Mouse (Mus musculus) neural tube, embryonic 12.5 days (tissue): ENCODE results near the gene Rps6ka5. TPM values are rescaled to one million over a fixed set of nuclear protein-coding genes. Genes with fewer than 3 reads are reported as not detected.

ENCODE experiments used
- ATAC-seq: fragments of 200-750 bp; cut with Nextera tagmentation; 2 replicates; pipeline ENCODE4 v1.8.0; 2017; ENCODE audit warnings: low read depth, mild to moderate bottlenecking, moderate TSS enrichment, moderate library complexity; ENCODE audit not compliant: low FRiP score
- H3K27ac ChIP-seq: fragments of 300-500 bp; sonication (generic); 2 replicates; pipeline ENCODE4 v1.5.1; 2016
- H3K27me3 ChIP-seq: fragments of 300-500 bp; sonication (generic); replicated peaks from 2 replicates; pipeline ENCODE4 v1.6.1; 2016; ENCODE audit warnings: mild to moderate bottlenecking
- H3K36me3 ChIP-seq: fragments of 300-500 bp; sonication (generic); 2 replicates; pipeline ENCODE4 v1.6.1; 2016; ENCODE audit warnings: mild to moderate bottlenecking
- H3K4me1 ChIP-seq: fragments of 300-500 bp; sonication (generic); 2 replicates; pipeline ENCODE4 v1.6.1; 2016
- H3K4me2 ChIP-seq: fragments of 300-500 bp; sonication (generic); replicated peaks from 2 replicates; pipeline ENCODE4 v1.6.1; 2016; ENCODE audit warnings: mild to moderate bottlenecking
- H3K4me3 ChIP-seq: fragments of 300-500 bp; sonication (generic); 2 replicates; pipeline ENCODE4 v1.5.1; 2016
- H3K9ac ChIP-seq: fragments of 300-500 bp; sonication (generic); 2 replicates; pipeline ENCODE4 v1.6.1; 2016; ENCODE audit warnings: mild to moderate bottlenecking
- H3K9me3 ChIP-seq: fragments of 300-500 bp; sonication (generic); 2 replicates; pipeline ENCODE4 v1.6.1; 2016; ENCODE audit warnings: mild to moderate bottlenecking
- WGBS: fragments of 180-500 bp; shearing (Covaris S2); methylation state at CpG from one replicate; pipeline ENCODE4 v1.1.7; 2016; 5-methylcytosine and 5-hydroxymethylcytosine counted together
- polyA plus RNA-seq: library from polyadenylated mRNA; unstranded; fragments of >200 nt; fragmentation: Nextera tagmentation; extraction: Ambion mirVana; gene quantifications from 2 replicates; pipeline ENCODE4 v1.2.1, GENCODE M21; 2016

The Rps6ka5 gene
- polyA plus RNA-seq, 1 experiment from 2014 or later = 5.4 TPM

DNA sequence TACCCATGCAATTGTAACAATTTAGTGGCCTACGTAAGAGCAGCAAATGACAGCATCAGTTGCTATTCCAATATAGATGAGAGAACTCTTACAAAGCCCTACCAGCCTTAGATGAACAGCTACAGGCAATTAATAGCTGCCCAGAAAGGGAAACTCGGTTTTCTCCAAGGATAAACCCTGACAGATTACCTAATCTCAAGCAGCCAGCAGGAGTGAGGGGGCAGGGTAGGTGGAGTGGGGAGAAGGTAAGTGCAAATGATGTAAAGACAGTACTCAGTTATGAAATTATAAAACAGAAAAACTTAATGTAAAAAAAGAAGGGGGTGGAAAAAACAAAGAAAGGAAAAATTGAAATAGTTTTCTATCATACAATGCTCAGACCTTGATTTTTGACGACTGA lies 159.2 kb downstream of the Rps6ka5 start:
- no peak overlapping the region for H3K27ac ChIP-seq
- no peaks in the 10 kb centered on the region for H3K27me3 ChIP-seq
- no peaks in the 10 kb centered on the region; the same call in 1 of the 2 replicates for H3K36me3 ChIP-seq
- no peaks in the 10 kb centered on the region for H3K9me3 ChIP-seq
- H3K4me2 ChIP-seq = no peak overlapping the region
- H3K4me1 ChIP-seq = no peaks in the 10 kb centered on the region
- H3K4me3 ChIP-seq = no peak overlapping the region
- no peak overlapping the region for H3K9ac ChIP-seq
- no peak for ATAC-seq
- 85% methylated on average over 3 of the region's 3 CpGs for WGBS

DNA sequence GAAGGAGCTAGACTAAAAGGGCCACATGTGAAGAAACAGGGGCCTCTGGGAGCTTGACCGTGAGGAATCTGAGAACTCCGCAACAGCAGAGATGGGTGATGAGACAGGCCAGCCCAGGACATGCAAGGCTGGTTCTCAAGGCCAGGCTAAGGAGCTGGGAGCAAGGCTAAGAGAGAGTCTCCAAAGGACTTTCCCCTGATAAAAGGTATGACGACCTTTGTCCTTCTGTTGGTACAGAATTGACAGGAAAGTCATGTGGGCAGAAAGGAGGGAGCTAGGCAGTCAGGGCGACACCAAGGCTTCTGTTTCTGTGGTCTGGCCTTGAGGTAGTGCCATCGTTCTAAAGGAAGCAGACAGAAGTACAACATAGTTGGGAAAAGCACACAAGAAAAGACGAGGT lies 173.1 kb downstream of the Rps6ka5 start:
- peaks cover 7% of the 10 kb centered on the region; the same call in 1 of the 2 replicates for H3K36me3 ChIP-seq
- no peaks in the 10 kb centered on the region for H3K27me3 ChIP-seq
- no peaks in the 10 kb centered on the region for H3K9me3 ChIP-seq
- H3K27ac ChIP-seq = no peak overlapping the region
- H3K9ac ChIP-seq = no peak overlapping the region
- no peak overlapping the region for H3K4me2 ChIP-seq
- H3K4me3 ChIP-seq = no peak overlapping the region
- ATAC-seq = no peak
- no peaks in the 10 kb centered on the region for H3K4me1 ChIP-seq
- WGBS = 83% methylated on average over 6 of the region's 6 CpGs

DNA sequence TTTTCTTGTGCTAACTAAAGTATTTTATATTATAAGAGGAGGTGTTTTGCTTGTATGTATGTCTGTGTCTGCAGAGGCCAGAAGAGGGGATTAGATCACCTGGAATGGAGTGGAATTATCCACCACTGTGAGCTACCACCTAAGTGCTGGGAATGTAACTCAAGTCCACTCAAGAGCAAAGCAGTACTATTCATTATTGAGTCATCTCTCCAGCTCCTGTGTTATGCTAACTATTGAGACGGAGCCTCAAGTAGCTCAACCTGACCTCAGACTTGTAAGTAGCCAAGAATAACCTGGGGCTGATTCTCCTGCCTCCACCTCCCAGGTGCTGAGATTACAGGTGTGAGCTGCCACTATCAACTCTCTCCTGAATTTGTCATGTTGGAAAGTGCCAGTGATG lies 174.8 kb downstream of the Rps6ka5 start:
- peaks cover 4% of the 10 kb centered on the region; the same call in 1 of the 2 replicates for H3K36me3 ChIP-seq
- ATAC-seq = no peak
- H3K9me3 ChIP-seq = no peaks in the 10 kb centered on the region
- no peak overlapping the region for H3K4me2 ChIP-seq
- no peaks in the 10 kb centered on the region for H3K27me3 ChIP-seq
- no peak overlapping the region for H3K4me3 ChIP-seq
- no peaks in the 10 kb centered on the region for H3K4me1 ChIP-seq
- no peak overlapping the region for H3K9ac ChIP-seq
- no peak overlapping the region for H3K27ac ChIP-seq
- WGBS = 96% methylated on average over 1 of the region's 1 CpGs

DNA sequence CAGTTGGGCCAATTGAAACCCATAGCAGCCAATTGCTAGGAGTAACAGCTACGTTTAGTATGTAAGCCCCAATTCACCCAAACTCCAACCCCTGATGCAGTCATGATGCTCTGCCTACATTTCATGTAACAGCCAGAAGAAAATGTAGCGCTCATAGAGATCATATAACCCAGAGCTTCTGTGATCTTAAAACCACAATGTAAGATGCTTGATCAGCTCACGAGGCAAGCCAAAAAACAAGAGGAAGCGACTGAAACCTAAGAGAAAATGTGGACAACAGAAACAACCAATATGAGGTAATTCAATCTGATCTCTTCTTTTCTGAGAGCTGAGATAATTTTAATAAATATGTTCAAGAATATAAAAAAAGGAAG lies 182.6 kb downstream of the Rps6ka5 start:
- H3K4me2 ChIP-seq = no peak overlapping the region
- H3K9me3 ChIP-seq = no peaks in the 10 kb centered on the region
- H3K4me3 ChIP-seq = no peak overlapping the region
- no peak for ATAC-seq
- 91% methylated on average over 4 of the region's 4 CpGs for WGBS
- no peak overlapping the region for H3K27ac ChIP-seq
- H3K9ac ChIP-seq = no peak overlapping the region
- no peaks in the 10 kb centered on the region for H3K27me3 ChIP-seq
- no peaks in the 10 kb centered on the region for H3K4me1 ChIP-seq
- no peaks in the 10 kb centered on the region for H3K36me3 ChIP-seq

DNA sequence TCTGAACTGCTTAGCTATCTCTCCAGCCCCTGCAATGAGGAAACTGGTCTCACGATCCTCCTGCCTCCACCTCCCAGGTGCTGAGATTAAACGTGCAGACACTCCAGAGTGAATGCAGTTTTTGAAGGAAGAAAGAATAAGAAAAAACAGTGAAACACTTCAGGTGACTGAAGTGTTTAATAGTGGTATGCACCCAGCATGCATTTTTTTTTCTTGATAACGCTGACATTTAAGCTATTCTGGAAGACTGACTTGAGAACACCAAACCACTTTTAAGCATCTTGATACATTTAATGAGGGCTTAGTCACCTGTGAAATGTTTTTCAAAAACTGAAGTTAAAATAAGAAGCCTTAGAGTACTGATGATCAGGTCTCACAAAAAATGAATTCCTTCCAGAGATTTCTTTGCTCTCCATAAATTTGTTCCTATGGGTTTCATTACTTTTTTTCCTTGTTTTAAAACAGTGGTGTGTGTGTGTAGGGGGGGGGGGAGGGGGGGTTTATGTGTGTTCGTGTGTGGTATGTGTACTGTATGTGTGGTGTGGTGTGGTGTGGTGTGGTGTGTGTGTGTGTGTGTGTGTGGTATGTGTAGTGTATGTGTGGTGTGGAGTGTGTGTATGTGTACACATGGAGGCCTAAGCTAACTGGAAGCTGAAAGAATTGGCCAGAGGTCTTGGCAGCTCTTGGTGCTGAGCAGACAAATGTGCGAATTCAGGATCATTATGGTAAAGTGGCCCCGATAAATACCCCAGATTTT lies 183.2 kb downstream of the Rps6ka5 start:
- Histone ChIP-seq H3K4me2 (no peak overlapping the region), H3K36me3 (no peaks in the 10 kb centered on the region), H3K27me3 (no peaks in the 10 kb centered on the region), H3K9ac (no peak overlapping the region), H3K9me3 (no peaks in the 10 kb centered on the region), H3K4me1 (no peaks in the 10 kb centered on the region), H3K27ac (no peak overlapping the region), H3K4me3 (no peak overlapping the region)
- ATAC-seq = no peak
- WGBS = 83% methylated on average over 6 of the region's 6 CpGs

DNA sequence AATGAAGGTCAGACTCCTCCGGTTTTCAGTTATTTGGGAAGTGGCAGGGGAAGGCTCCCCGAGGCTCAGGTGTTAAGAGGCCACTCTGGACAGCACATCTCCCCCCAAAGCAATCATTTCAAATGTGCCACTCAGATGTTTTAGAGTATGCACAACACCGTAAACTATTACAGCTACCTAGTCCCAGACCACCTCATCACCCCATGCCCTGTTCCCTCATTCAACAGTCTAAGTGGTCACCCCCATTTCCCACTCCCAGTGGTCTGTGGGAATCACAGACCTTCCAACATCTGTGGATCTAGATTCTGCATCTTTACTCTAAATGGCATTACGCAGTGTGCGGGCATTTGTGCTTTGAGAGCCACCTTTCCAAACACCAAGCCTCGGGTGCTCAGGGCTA lies 184.3 kb downstream of the Rps6ka5 start:
- no peaks in the 10 kb centered on the region for H3K36me3 ChIP-seq
- no peaks in the 10 kb centered on the region for H3K4me1 ChIP-seq
- ATAC-seq = no peak
- H3K9ac ChIP-seq = no peak overlapping the region
- no peak overlapping the region for H3K27ac ChIP-seq
- WGBS = 88% methylated on average over 6 of the region's 6 CpGs
- H3K4me3 ChIP-seq = no peak overlapping the region
- no peak overlapping the region for H3K4me2 ChIP-seq
- H3K27me3 ChIP-seq = no peaks in the 10 kb centered on the region
- no peaks in the 10 kb centered on the region for H3K9me3 ChIP-seq

DNA sequence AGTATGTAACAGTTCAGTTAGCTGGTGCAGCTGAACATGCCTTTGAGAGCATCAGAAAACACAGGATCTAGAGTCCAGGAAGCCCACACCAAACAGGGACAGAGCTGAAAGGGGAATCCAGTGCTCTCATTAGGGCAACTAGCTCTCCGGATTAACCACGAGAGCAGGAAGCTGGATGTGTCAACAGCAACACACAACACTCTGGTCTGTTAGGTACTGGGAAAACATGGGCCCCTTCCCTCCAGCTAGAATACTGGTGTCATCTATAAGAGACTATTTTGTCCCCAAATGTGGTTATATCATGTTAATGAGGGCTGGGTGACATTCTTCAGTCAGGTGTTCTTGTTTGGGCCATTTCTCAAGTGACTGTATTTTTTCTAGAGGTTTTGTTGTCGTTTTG lies 184.7 kb downstream of the Rps6ka5 start:
- Histone ChIP-seq H3K27me3 (no peaks in the 10 kb centered on the region), H3K4me1 (no peaks in the 10 kb centered on the region), H3K9ac (no peak overlapping the region), H3K4me3 (no peak overlapping the region), H3K4me2 (no peak overlapping the region), H3K27ac (no peak overlapping the region), H3K9me3 (no peaks in the 10 kb centered on the region), H3K36me3 (no peaks in the 10 kb centered on the region)
- no peak for ATAC-seq
- 64% methylated on average over 3 of the region's 3 CpGs for WGBS

DNA sequence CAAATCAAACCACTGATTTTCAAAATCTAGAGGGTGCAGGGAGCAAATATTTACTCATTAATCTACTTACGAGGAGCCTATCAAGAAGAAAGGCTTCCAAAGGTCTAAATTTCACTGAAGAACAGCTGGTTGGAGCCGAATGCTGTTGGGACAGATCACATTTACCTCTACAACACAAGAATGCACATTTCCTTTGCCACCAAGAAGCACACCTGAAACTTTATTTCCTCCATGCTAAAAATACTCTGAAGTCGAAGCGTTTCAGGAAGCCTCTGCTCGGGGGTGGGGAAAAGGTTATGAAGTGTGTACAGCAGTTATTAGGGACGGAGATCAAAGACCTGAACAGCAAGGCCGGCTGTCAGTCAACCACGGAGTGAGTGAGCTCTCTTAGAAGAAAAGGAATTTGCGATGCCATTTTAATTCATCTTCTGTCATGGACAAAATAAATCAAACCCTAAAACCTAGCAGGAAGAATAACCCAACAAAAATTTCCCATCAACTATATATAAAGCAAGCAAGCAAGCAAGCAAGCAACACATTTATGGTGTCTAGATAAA lies 187.5 kb downstream of the Rps6ka5 start:
- Histone ChIP-seq H3K9ac (no peak overlapping the region), H3K27me3 (no peaks in the 10 kb centered on the region), H3K36me3 (no peaks in the 10 kb centered on the region), H3K9me3 (no peaks in the 10 kb centered on the region), H3K4me3 (no peak overlapping the region), H3K4me1 (no peaks in the 10 kb centered on the region), H3K4me2 (no peak overlapping the region), H3K27ac (no peak overlapping the region)
- ATAC-seq = no peak
- WGBS = 74% methylated on average over 9 of the region's 9 CpGs

DNA sequence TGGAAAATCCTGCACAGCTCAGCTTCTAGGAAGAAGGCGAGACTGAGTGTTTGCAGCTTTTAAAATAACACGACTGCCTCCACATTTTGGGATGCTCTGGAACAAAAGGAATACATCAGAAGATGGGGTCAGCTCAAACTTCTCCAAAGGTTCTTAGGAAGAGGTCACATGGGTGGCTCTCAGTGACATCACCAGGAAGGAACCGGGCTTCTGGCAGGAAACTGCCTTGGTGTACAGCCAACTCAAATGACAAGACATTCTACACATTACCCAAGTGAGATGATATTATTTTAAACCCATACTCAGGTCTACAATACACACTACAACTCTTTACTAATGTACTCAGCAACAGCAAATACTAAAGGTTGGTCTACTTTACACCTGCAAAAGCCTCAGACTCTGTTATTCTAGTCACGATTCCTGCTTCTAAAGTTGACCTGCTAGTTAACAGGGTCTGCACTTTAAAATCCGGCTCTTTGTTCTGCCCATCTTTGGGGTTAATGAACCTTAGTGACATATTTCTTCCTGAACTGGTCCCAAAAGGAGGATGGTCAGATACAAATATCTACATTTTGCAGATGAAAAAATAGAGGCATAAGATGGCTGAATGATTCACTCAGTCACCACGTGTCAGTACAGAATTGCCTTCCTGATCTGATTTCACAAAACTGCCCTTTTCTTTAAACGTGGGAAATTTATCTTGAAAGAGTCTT lies 188.2 kb downstream of the Rps6ka5 start:
- Histone ChIP-seq H3K9ac (no peak overlapping the region), H3K36me3 (no peaks in the 10 kb centered on the region), H3K4me3 (no peak overlapping the region), H3K27me3 (no peaks in the 10 kb centered on the region), H3K9me3 (no peaks in the 10 kb centered on the region), H3K4me2 (no peak overlapping the region), H3K27ac (no peak overlapping the region), H3K4me1 (no peaks in the 10 kb centered on the region)
- 67% methylated on average over 7 of the region's 7 CpGs for WGBS
- ATAC-seq = no peak

DNA sequence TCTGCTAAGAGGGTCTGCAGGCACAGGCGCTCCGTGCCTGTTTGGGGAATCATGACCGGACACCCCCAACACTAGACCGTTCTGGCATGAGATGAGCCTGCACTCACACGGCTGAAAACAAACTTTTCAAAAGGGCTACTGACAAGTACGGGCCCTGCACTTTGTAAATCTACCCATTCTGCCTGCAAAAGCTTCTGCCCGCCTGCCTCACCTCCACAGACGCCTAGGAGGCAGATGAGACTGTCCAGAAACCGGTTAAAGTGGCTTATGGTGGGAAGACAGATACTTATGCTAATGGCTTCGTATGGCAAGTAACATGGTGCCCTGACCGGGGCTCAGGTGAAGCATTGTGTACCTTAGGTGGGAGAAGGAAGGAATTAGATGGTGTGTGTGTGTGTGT lies 189.7 kb downstream of the Rps6ka5 start:
- no peak for ATAC-seq
- Histone ChIP-seq H3K9ac (no peak overlapping the region), H3K4me3 (no peak overlapping the region), H3K9me3 (no peaks in the 10 kb centered on the region), H3K4me2 (no peak overlapping the region), H3K36me3 (no peaks in the 10 kb centered on the region), H3K27me3 (no peaks in the 10 kb centered on the region), H3K4me1 (no peaks in the 10 kb centered on the region), H3K27ac (no peak overlapping the region)
- WGBS = 84% methylated on average over 11 of the region's 11 CpGs

DNA sequence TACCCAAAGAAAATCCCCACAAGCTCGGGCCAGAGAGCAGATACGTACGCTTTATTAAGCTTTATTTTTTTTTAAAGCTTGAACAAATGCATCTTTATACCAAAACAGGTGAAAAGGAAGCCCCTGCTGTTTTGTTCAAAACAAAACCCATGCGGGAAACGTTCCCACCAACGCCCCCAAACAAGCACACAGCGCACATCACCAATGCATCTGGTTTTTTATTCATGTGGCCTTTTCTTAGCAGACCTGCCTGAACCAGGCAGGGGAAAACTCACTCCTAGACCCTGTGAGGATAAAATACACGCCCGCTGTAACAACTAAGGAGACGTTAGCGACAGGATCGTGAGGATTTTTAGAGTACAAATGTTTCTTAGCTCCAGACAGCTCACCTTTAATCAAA lies 191.8 kb downstream of the Rps6ka5 start:
- H3K27me3 ChIP-seq = no peaks in the 10 kb centered on the region
- no peaks in the 10 kb centered on the region for H3K4me1 ChIP-seq
- no peak overlapping the region for H3K9ac ChIP-seq
- no peak overlapping the region for H3K27ac ChIP-seq
- ATAC-seq = no peak
- H3K9me3 ChIP-seq = no peaks in the 10 kb centered on the region
- no peak overlapping the region for H3K4me2 ChIP-seq
- H3K4me3 ChIP-seq = no peak overlapping the region
- 52% methylated on average over 12 of the region's 12 CpGs for WGBS
- no peaks in the 10 kb centered on the region for H3K36me3 ChIP-seq

DNA sequence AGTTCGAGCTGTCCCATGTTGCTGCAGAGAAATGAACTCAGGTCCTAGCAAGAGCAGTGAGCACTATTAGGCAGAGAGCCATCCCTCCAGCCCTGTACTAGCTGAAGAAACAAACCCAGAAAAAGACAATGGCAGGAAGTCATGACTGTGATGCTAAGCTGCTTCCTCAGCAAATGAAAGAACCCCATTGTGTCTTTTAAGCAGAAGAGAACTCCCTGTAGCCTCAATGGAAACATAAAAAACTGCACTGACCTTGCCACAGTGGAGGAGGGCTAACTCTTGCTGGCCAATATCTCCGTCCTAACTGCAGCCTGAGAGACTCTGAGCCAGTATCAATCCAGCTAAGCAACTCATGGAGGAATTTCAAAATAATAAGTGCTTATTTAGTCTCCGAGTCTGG lies 192.8 kb downstream of the Rps6ka5 start:
- Histone ChIP-seq H3K27ac (no peak overlapping the region), H3K9me3 (no peaks in the 10 kb centered on the region), H3K36me3 (no peaks in the 10 kb centered on the region), H3K27me3 (no peaks in the 10 kb centered on the region), H3K9ac (no peak overlapping the region), H3K4me3 (no peak overlapping the region), H3K4me1 (peaks cover 6% of the 10 kb centered on the region), H3K4me2 (no peak overlapping the region)
- ATAC-seq = no peak
- 46% methylated on average over 3 of the region's 3 CpGs for WGBS
